Mouse (Mus musculus) CD4-positive, CD25-positive, alpha-beta regulatory T cell, adult 2 months (primary cell): ENCODE measurements around the gene Aqp7.

ENCODE experiments used
- DNase-seq: peaks from one replicate; pipeline ENCODE4 v3.0.0-alpha.2; 2012; ENCODE audit warnings: low read depth, low spot score

The Aqp7 gene

GRCm38 (mm10) chr4:41000842-41001639 lies 46.9 kb downstream of the Aqp7 start:
- peak; percentile 40 for DNase-seq

GRCm38 (mm10) chr4:41000271-41000670 lies 47.7 kb downstream of the Aqp7 start:
- no peak for DNase-seq

- DNase-seq: no peak
Observed at GRCm38 (mm10) chr4:40997916-40998315, 50.0 kb downstream of the Aqp7 start.

GRCm38 (mm10) chr4:40996302-40996701 lies 51.6 kb downstream of the Aqp7 start:
- DNase-seq: no peak

- DNase-seq: no peak
Observed at GRCm38 (mm10) chr4:40989633-40990032, 58.3 kb downstream of the Aqp7 start.

GRCm38 (mm10) chr4:40983686-40984085 lies 64.3 kb downstream of the Aqp7 start:
- no peak for DNase-seq
